Mouse (Mus musculus): Measurements from ENCODE around the gene Hsd17b14.
A peak's percentile ranks its signal among the peaks of the same experiment; 100 is the strongest.

The Hsd17b14 gene

GRCm38 (mm10) chr7:45529461-45529860, 25.2 kb upstream of the Hsd17b14 start:
- DNase-seq (ENCODE audit: low spot score) = no peak

- DNase-seq (ENCODE audit: low spot score) = no peak
Measured at GRCm38 (mm10) chr7:45530643-45531042, 24.1 kb upstream of the Hsd17b14 start.

- no peak for DNase-seq (ENCODE audit: low spot score)
Measured at GRCm38 (mm10) chr7:45535676-45536075, 19.0 kb upstream of the Hsd17b14 start.

- DNase-seq (ENCODE audit: low spot score) = no peak
Measured at GRCm38 (mm10) chr7:45537602-45538001, 17.1 kb upstream of the Hsd17b14 start.

GRCm38 (mm10) chr7:45538163-45539041, 16.3 kb upstream of the Hsd17b14 start:
- peak; percentile 81 for DNase-seq (ENCODE audit: low spot score)

- no peak for DNase-seq (ENCODE audit: low spot score)
Measured at GRCm38 (mm10) chr7:45539095-45539494, 15.6 kb upstream of the Hsd17b14 start.

- no peak for DNase-seq (ENCODE audit: low spot score)
Measured at GRCm38 (mm10) chr7:45540213-45540612, 14.5 kb upstream of the Hsd17b14 start.

- DNase-seq (ENCODE audit: low spot score) = no peak
Measured at GRCm38 (mm10) chr7:45544525-45544924, 10.2 kb upstream of the Hsd17b14 start.

- DNase-seq (ENCODE audit: low spot score) = no peak
Measured at GRCm38 (mm10) chr7:45549641-45550436, 4.9 kb upstream of the Hsd17b14 start.

GRCm38 (mm10) chr7:45550821-45551511, 3.7 kb upstream of the Hsd17b14 start:
- DNase-seq (ENCODE audit: low spot score) = no peak

GRCm38 (mm10) chr7:45551512-45551883, 3.2 kb upstream of the Hsd17b14 start:
- no peak for DNase-seq (ENCODE audit: low spot score)

- no peak for DNase-seq (ENCODE audit: low spot score)
Measured at GRCm38 (mm10) chr7:45553519-45553918, 1.2 kb upstream of the Hsd17b14 start.

- no peak for DNase-seq (ENCODE audit: low spot score)
Measured at GRCm38 (mm10) chr7:45553990-45554389, 703 bp upstream of the Hsd17b14 start.

GRCm38 (mm10) chr7:45555787-45556186, 1.1 kb downstream of the Hsd17b14 start:
- DNase-seq (ENCODE audit: low spot score) = peak; percentile 59

GRCm38 (mm10) chr7:45558907-45559306, 4.2 kb downstream of the Hsd17b14 start:
- DNase-seq (ENCODE audit: low spot score) = no peak

GRCm38 (mm10) chr7:45560241-45560640, 5.5 kb downstream of the Hsd17b14 start:
- no peak for DNase-seq (ENCODE audit: low spot score)

GRCm38 (mm10) chr7:45560843-45561623, 6.3 kb downstream of the Hsd17b14 start:
- DNase-seq (ENCODE audit: low spot score) = peak; percentile 61

GRCm38 (mm10) chr7:45561624-45562520, 7.2 kb downstream of the Hsd17b14 start:
- DNase-seq (ENCODE audit: low spot score) = no peak

- no peak for DNase-seq (ENCODE audit: low spot score)
Measured at GRCm38 (mm10) chr7:45564811-45565210, 10.1 kb downstream of the Hsd17b14 start.

- no peak for DNase-seq (ENCODE audit: low spot score)
Measured at GRCm38 (mm10) chr7:45565446-45565845, 10.8 kb downstream of the Hsd17b14 start.
